Mouse (Mus musculus) spleen, postnatal 10 days (tissue): ENCODE results near the gene Rbfox1.
A peak's percentile ranks its signal among the peaks of the same experiment; 100 is the strongest.

Experiments
- DNase-seq, 2 experiments: peaks; one replicate each; pipeline ENCODE4 v3.0.0; 2021 to 2022; ENCODE audit warnings: low spot score in 2 of 2

Gene Rbfox1

GRCm38 (mm10) chr16:6918641-6919040 is 1033.5 kb downstream of the Rbfox1 start:
- no peak for DNase-seq

GRCm38 (mm10) chr16:6919681-6920080 is 1034.5 kb downstream of the Rbfox1 start:
- DNase-seq: no peak

GRCm38 (mm10) chr16:6927661-6928060 is 1042.5 kb downstream of the Rbfox1 start:
- no peak for DNase-seq

- DNase-seq: no peak
Measured at GRCm38 (mm10) chr16:6930795-6931194, 1045.6 kb downstream of the Rbfox1 start.

- no peak for DNase-seq
Measured at GRCm38 (mm10) chr16:6946151-6946550, 1061.0 kb downstream of the Rbfox1 start.

GRCm38 (mm10) chr16:6949666-6950065 is 1064.5 kb downstream of the Rbfox1 start:
- no peak for DNase-seq

- no peak for DNase-seq
Measured at GRCm38 (mm10) chr16:6955102-6955675, 1070.0 kb downstream of the Rbfox1 start.

- DNase-seq: no peak
Measured at GRCm38 (mm10) chr16:6961931-6962379, 1076.8 kb downstream of the Rbfox1 start.

- DNase-seq: no peak
Measured at GRCm38 (mm10) chr16:6962508-6962907, 1077.4 kb downstream of the Rbfox1 start.

GRCm38 (mm10) chr16:6963533-6963932 is 1078.4 kb downstream of the Rbfox1 start:
- no peak for DNase-seq

GRCm38 (mm10) chr16:6964720-6965583 is 1079.8 kb downstream of the Rbfox1 start:
- DNase-seq: no peak

- no peak for DNase-seq
Measured at GRCm38 (mm10) chr16:6969986-6970385, 1084.8 kb downstream of the Rbfox1 start.

- DNase-seq: no peak
Measured at GRCm38 (mm10) chr16:6976341-6976740, 1091.2 kb downstream of the Rbfox1 start.

GRCm38 (mm10) chr16:6983947-6984346 is 1098.8 kb downstream of the Rbfox1 start:
- DNase-seq: no peak

GRCm38 (mm10) chr16:6986031-6986430 is 1100.9 kb downstream of the Rbfox1 start:
- DNase-seq: no peak

GRCm38 (mm10) chr16:6986494-6986893 is 1101.3 kb downstream of the Rbfox1 start:
- no peak for DNase-seq

GRCm38 (mm10) chr16:6992251-6992650 is 1107.1 kb downstream of the Rbfox1 start:
- no peak for DNase-seq

GRCm38 (mm10) chr16:6993180-6993579 is 1108.0 kb downstream of the Rbfox1 start:
- no peak for DNase-seq

- no peak for DNase-seq
Measured at GRCm38 (mm10) chr16:6997109-6997508, 1112.0 kb downstream of the Rbfox1 start.

GRCm38 (mm10) chr16:6997834-6998233 is 1112.7 kb downstream of the Rbfox1 start:
- DNase-seq: no peak

GRCm38 (mm10) chr16:7004565-7004964 is 1119.4 kb downstream of the Rbfox1 start:
- DNase-seq: no peak

- peak; percentile 8 to 40 for DNase-seq
Measured at GRCm38 (mm10) chr16:7005478-7005877, 1120.3 kb downstream of the Rbfox1 start.

- no peak for DNase-seq
Measured at GRCm38 (mm10) chr16:7017310-7017709, 1132.2 kb downstream of the Rbfox1 start.
